10 mouse cellular contexts compared by ENCODE assay signal in the genomic region with DNA sequence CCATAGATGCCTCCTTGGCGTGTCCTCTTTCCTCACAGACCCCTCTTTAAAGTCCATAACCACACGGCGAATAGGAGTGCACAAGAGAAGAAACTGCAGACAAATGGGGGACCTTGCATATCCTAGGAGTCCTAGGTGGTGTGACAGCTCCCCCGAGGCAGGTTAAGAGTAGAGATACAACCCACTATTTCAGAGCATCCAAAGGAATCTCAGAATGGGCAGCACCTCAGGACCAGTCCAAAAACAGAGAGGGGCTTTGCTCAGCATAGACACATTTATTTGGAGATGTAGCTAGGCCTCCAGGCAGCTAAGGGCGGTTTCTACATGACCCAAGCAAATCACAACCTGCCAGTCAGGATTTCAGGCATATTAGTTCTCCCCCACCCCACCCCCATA. TPM values are rescaled to one million over a fixed set of nuclear protein-coding genes. Genes with fewer than 3 reads are reported as not detected.
A peak's percentile ranks its signal among the peaks of the same experiment; 100 is the strongest.
DNase-seq lines count a peak whose midpoint lies in the region; ATAC-seq and TF ChIP-seq lines count a peak whose summit lies in the region.
"Had no signal": no experiment of that assay in that cellular context is flagged by ENCODE, and none has a peak within 500 bp of the region (broad histone marks: within the 10 kb centered on the region; RNA-seq: fewer than 3 reads in every experiment).

No protein-coding gene starts in this region.

- 0 out of 2 replicates have a peak overlapping the region, but pooled peaks have one; percentile 52 for H3K4me3 ChIP-seq in heart, postnatal 0 days (ENCODE audit: low read depth, low read length)
- H3K4me3 ChIP-seq in midbrain, embryonic 11.5 days (ENCODE audit: low read depth, low read length), result peak overlapping the region; percentile 54; the same call in 1 of the 2 replicates
- no peak overlapping the region for H3K4me3 ChIP-seq in midbrain, embryonic 15.5 days
- H3K4me3 ChIP-seq in forebrain, embryonic 14.5 days (ENCODE audit: low read depth, low read length), result no peak overlapping the region
- no peak overlapping the region for H3K4me3 ChIP-seq in neural tube, embryonic 12.5 days

- H3K4me2 ChIP-seq in heart, postnatal 0 days (ENCODE audit: low read depth, low read length), result peak overlapping the region; percentile 68; the same call in 1 of the 2 replicates
- H3K4me2 ChIP-seq in midbrain, embryonic 11.5 days, result peak overlapping the region; percentile 92
- H3K4me2 ChIP-seq in midbrain, embryonic 15.5 days, result no peak overlapping the region
- peak overlapping the region; percentile 91 for H3K4me2 ChIP-seq in forebrain, embryonic 14.5 days (ENCODE audit: low read length)
- peak overlapping the region; percentile 92 for H3K4me2 ChIP-seq in neural tube, embryonic 12.5 days (replicated peaks)

- no peak for TF ChIP-seq EP300 in heart, postnatal 0 days (IDR thresholded peaks at IDR 0.05; ENCODE audit: low read depth)

- no peak overlapping the region for H3K27ac ChIP-seq in heart, postnatal 0 days (ENCODE audit: low read depth)
- no peak overlapping the region for H3K27ac ChIP-seq in midbrain, embryonic 11.5 days (ENCODE audit: low read depth, low read length)
- H3K27ac ChIP-seq in midbrain, embryonic 15.5 days, result no peak overlapping the region
- H3K27ac ChIP-seq in forebrain, embryonic 14.5 days (ENCODE audit: low read depth, low read length), result no peak overlapping the region
- H3K27ac ChIP-seq in neural tube, embryonic 12.5 days, result no peak overlapping the region

- no peak overlapping the region for H3K9ac ChIP-seq in heart, postnatal 0 days (replicated peaks; ENCODE audit: low read depth, low read length)
- H3K9ac ChIP-seq in midbrain, embryonic 11.5 days (ENCODE audit: low read length), result peak overlapping the region; percentile 79
- H3K9ac ChIP-seq in midbrain, embryonic 15.5 days, result no peak overlapping the region
- no peak overlapping the region for H3K9ac ChIP-seq in forebrain, embryonic 14.5 days (ENCODE audit: low read length)
- H3K9ac ChIP-seq in neural tube, embryonic 12.5 days, result no peak overlapping the region

- no peak for ATAC-seq in heart, postnatal 0 days (ENCODE audit: insufficient read depth, low read depth)
- ATAC-seq in midbrain, embryonic 11.5 days (ENCODE audit: low FRiP score), result no peak
- ATAC-seq in midbrain, embryonic 15.5 days (replicated peaks), result no peak
- ATAC-seq in forebrain, embryonic 14.5 days, result no peak
- ATAC-seq in neural tube, embryonic 12.5 days (ENCODE audit: low FRiP score, low read depth), result no peak
- ATAC-seq: activated CD4-positive, CD25-positive, alpha-beta regulatory T cell, adult 4 months had no signal

- DNase-seq in heart, postnatal 0 days (ENCODE audit: low spot score), result no peak
- DNase-seq in heart, adult 9 months (ENCODE audit: low spot score in 2 of 2), result no peak
- peak; percentile 81 for DNase-seq in midbrain, embryonic 11.5 days (ENCODE audit: low spot score, missing footprints)
- DNase-seq in forebrain, embryonic 14.5 days (ENCODE audit: low spot score), result no peak
- DNase-seq in right cerebral cortex, adult 18-20 months, result no peak
- DNase-seq: kidney, postnatal 14 days; thymus, postnatal 25 days had no signal

- no peaks in the 10 kb centered on the region for H3K36me3 ChIP-seq in heart, postnatal 0 days (replicated peaks; ENCODE audit: control insufficient read depth, insufficient read depth, low read length)
- H3K36me3 ChIP-seq in midbrain, embryonic 11.5 days (ENCODE audit: control insufficient read depth, insufficient read depth, low read length), result no peaks in the 10 kb centered on the region
- no peaks in the 10 kb centered on the region for H3K36me3 ChIP-seq in midbrain, embryonic 15.5 days (replicated peaks)
- H3K36me3 ChIP-seq in forebrain, embryonic 14.5 days (ENCODE audit: control insufficient read depth, insufficient read depth, low read length), result no peaks in the 10 kb centered on the region
- H3K36me3 ChIP-seq in neural tube, embryonic 12.5 days, result no peaks in the 10 kb centered on the region

- 59% methylated on average over 5 of the region's 5 CpGs for WGBS in heart, postnatal 0 days
- WGBS in midbrain, embryonic 11.5 days, result 11% methylated on average over 5 of the region's 5 CpGs
- whole genome bisulfite sequencing in midbrain, embryonic 15.5 days, result 21% methylated on average over 5 of the region's 5 CpGs
- WGBS in forebrain, embryonic 14.5 days, result 15% methylated on average over 5 of the region's 5 CpGs
- 18% methylated on average over 5 of the region's 5 CpGs for WGBS in neural tube, embryonic 12.5 days

- peaks cover 32% of the 10 kb centered on the region; the same call in 1 of the 2 replicates for H3K27me3 ChIP-seq in heart, postnatal 0 days (ENCODE audit: control insufficient read depth, insufficient read depth, low read length)
- H3K27me3 ChIP-seq in midbrain, embryonic 11.5 days (ENCODE audit: control insufficient read depth, insufficient read depth, low read length), result no peaks in the 10 kb centered on the region
- peaks cover 22% of the 10 kb centered on the region for H3K27me3 ChIP-seq in midbrain, embryonic 15.5 days (replicated peaks)
- no peaks in the 10 kb centered on the region for H3K27me3 ChIP-seq in forebrain, embryonic 14.5 days (replicated peaks; ENCODE audit: control insufficient read depth, insufficient read depth, low read length)
- peaks cover 16% of the 10 kb centered on the region for H3K27me3 ChIP-seq in neural tube, embryonic 12.5 days (replicated peaks)

- H3K9me3 ChIP-seq in heart, postnatal 0 days (replicated peaks; ENCODE audit: control insufficient read depth, low read length), result no peaks in the 10 kb centered on the region
- H3K9me3 ChIP-seq in midbrain, embryonic 11.5 days (ENCODE audit: control insufficient read depth, low read length), result no peaks in the 10 kb centered on the region
- no peaks in the 10 kb centered on the region for H3K9me3 ChIP-seq in midbrain, embryonic 15.5 days
- H3K9me3 ChIP-seq in forebrain, embryonic 14.5 days (replicated peaks; ENCODE audit: control insufficient read depth, low read length), result no peaks in the 10 kb centered on the region
- H3K9me3 ChIP-seq in neural tube, embryonic 12.5 days, result no peaks in the 10 kb centered on the region

- peaks cover 23% of the 10 kb centered on the region for H3K4me1 ChIP-seq in heart, postnatal 0 days (ENCODE audit: control insufficient read depth, insufficient read depth)
- peaks cover 25% of the 10 kb centered on the region for H3K4me1 ChIP-seq in midbrain, embryonic 11.5 days (ENCODE audit: control insufficient read depth, insufficient read depth, low read length)
- peaks cover 20% of the 10 kb centered on the region for H3K4me1 ChIP-seq in midbrain, embryonic 15.5 days
- peaks cover 6% of the 10 kb centered on the region for H3K4me1 ChIP-seq in forebrain, embryonic 14.5 days (ENCODE audit: control insufficient read depth, insufficient read depth, low read length)
- peaks cover 28% of the 10 kb centered on the region for H3K4me1 ChIP-seq in neural tube, embryonic 12.5 days

- no peak for TF ChIP-seq CTCF in heart, postnatal 0 days (IDR thresholded peaks at IDR 0.05; ENCODE audit: low read depth)

RNA-seq across cellular contexts. Expression of gene Col18a1, which starts 2.3 kb away (rescaled TPM):
- total RNA-seq in heart, postnatal 0 days (2014; rRNA removed; ENCODE audit: low replicate concordance), result 130 and 133 TPM in 2 replicates
- 40.6 and 47.3 TPM in 2 replicates for polyA plus RNA-seq in heart, postnatal 0 days (2015; fragmentation: Nextera tagmentation; extraction: Ambion mirVana)
- 46.8 and 52.2 TPM in 2 replicates for polyA plus RNA-seq in midbrain, embryonic 11.5 days (2014; fragmentation: Nextera tagmentation; extraction: Ambion mirVana)
- polyA plus RNA-seq in midbrain, embryonic 15.5 days (2015; fragmentation: Nextera tagmentation; extraction: Ambion mirVana), result 33.6 and 35.8 TPM in 2 replicates
- polyA plus RNA-seq in forebrain, embryonic 14.5 days (2014; fragmentation: Nextera tagmentation; extraction: Ambion mirVana), result 21.3 and 24.1 TPM in 2 replicates
- 106 and 107 TPM in 2 replicates for polyA plus RNA-seq in neural tube, embryonic 12.5 days (2016; fragmentation: Nextera tagmentation; extraction: Ambion mirVana)

Comparison
In these comparisons a context has a peak if more than half of its experiments do, and no peak if none do; other contexts are left out.
1. H3K4me3 ChIP-seq: peak in heart, postnatal 0 days (single experiment) and midbrain, embryonic 11.5 days (single experiment); none in midbrain, embryonic 15.5 days (single experiment), forebrain, embryonic 14.5 days (single experiment) and neural tube, embryonic 12.5 days (single experiment).